Mouse (Mus musculus) large intestine, adult 2 months (tissue): ENCODE results near the gene Fmnl3. TPM values are rescaled to one million over a fixed set of nuclear protein-coding genes. Genes with fewer than 3 reads are reported as not detected.
"Not testable (repeated sequence)": the region's sequence is repeated elsewhere in the genome, so short reads cannot be mapped to it uniquely, and the experiment has no call there.

Source experiments
- DNase-seq: peaks from one replicate; pipeline ENCODE4 v3.0.0-alpha.2; 2012; ENCODE audit warnings: low read depth, low spot score
- WGBS: fragments of 180-500 bp; shearing (Covaris S2); methylation state at CpG from one replicate; pipeline ENCODE4 v1.1.7; 2018; 5-methylcytosine and 5-hydroxymethylcytosine counted together
- polyA plus RNA-seq: library from polyadenylated mRNA; depleted of rRNA; stranded (reverse); fragments of >200 nt; gene quantifications from 2 replicates; pipeline ENCODE4 v1.2.3, GENCODE M21; 2012

The Fmnl3 gene
- polyA plus RNA-seq, 1 experiment: 6.9 TPM

DNA sequence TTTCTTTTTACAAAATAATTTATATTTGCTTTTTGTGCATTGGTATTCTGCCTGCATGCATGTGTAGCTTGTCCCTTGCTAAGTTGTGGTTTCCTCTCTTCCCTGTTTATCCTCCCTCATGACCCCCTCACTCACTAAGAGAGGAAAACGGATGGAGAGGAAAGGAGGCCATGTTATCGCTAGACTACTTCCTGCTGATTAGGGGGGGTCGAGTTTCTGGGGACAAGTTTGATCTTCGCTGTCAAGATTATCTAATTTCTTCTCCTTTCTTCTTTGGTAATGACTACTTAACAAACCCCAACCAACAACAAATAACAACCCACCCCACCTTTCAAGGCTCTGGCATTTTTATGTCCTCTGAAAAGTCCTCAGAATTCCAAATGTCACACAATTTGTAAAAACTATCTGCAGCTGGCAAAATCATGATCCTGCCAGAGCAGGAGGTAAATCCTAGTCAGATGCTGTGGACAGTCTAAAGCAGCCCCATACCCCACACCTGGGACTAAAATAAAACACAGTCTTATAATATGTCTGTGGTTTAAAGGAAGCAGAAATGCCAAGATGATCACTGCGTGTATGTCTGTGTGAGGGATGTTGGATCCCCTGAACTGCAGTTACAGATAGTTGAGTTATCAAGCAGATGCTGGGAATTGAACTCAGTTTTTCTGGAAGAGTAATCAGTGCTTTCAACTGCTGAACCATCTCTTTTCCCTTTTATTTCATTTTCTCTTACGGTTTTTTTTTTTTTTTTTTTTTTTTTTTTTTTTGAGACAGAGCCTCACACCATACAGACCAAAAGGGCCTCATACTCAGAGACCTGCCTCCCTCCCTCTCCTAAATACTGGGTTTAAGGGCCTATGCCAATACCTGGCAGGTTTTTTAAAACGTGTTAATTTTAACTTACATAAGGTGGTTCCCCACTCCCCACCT lies 20.5 kb upstream of the Fmnl3 start:
- no peak for DNase-seq
- WGBS: 66% methylated on average over 7 of the region's 7 CpGs

DNA sequence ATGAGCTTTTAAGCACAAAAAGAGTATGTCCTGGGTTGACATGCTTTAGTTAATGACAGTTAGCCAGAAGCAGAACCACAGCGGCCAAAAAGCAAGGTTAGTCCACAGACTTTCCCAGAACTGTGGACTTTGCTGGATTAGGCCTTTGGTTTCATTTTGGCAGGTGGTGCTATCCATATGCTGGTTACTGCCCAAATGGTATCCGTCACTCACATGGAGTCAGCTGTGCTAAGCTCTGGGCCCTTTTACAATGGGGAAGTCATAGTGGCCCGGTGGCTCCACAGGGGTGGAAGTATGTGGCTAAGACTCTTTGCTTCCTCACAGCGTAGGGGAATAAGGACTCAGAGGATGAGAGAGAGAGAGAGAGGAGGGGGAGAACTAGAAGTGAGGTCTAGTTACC lies 17.7 kb upstream of the Fmnl3 start:
- WGBS: 60% methylated on average over 4 of the region's 4 CpGs
- no peak for DNase-seq

DNA sequence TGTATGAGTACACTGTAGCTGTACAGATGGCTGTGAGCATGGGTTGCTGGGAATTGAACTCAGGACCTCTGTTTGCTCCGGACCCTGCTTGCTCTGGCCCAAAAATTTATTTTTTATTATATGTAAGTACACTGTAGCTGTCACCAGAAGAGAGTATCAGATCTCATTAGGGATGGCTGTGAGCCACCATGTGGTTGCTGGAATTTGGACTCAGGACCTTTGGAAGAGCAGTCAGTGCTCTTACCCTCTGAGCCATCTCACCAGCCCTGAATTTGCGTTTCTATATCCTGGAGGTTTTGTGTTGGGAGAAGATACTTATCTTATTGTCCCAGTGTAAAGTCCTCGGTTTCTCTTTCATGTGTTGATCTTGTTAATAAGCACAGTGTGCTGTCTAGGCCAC lies 16.5 kb upstream of the Fmnl3 start:
- no peak for DNase-seq
- WGBS: 60% methylated on average over 3 of the region's 3 CpGs

DNA sequence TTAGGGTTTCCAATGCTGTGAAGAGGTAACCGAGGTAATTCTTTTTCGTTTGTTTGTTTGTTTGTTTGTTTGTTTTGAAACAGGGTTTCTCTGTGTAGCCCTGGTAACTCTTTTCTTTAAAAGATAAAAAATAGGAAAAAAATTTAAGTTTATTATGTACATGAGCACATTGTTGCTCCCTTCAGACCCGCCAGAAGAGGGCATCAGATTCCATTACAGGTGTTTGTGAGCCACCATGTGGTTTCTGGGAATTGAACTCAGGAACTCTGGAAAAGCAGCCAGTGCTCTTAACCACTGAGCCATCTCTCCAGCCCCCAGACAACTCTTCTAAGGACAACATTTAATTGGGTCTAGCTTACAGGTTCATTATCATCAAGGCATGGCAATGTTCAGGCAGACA lies 15.8 kb upstream of the Fmnl3 start:
- 68% methylated on average over 3 of the region's 3 CpGs for WGBS
- DNase-seq: not testable (repeated sequence)

DNA sequence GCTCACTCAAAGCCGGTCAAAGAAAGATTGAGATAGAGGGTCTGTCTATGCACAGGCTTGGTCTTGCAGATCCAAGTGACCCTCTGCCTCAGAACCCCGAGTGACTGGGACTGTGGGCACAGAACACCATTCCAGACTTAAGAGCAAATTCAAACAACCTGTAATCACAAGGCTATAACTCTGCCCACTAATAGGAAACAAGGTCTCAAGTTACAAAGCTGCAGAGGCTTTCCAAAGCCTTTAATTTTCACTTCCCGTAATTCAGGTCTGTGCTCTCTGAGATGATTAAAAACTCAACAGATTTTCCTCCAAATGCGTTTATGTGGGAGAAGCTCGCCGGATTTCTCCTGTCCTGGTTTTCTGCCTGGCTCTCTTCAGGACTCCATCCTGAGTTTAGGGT lies 13.8 kb upstream of the Fmnl3 start:
- WGBS: 58% methylated on average over 6 of the region's 6 CpGs
- no peak for DNase-seq

DNA sequence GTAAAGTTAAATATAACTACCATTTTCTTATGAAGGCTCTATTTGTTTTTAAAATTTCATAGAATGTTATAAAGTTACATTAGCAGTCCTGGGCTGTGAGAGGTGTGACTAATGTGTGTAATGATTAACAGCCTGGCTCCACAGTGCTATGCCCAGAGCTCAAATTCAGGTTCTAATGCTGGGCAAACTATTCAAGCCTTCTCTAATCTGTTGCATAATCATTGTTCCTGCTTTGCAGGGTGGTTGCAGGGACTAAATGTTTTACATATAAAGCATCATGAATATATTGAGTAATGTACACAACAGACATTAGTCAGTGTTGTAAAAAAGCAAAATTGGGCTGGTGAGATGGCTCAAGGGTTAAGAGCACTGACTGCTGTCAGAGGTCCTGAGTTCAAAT lies 12.6 kb upstream of the Fmnl3 start:
- no peak for DNase-seq

DNA sequence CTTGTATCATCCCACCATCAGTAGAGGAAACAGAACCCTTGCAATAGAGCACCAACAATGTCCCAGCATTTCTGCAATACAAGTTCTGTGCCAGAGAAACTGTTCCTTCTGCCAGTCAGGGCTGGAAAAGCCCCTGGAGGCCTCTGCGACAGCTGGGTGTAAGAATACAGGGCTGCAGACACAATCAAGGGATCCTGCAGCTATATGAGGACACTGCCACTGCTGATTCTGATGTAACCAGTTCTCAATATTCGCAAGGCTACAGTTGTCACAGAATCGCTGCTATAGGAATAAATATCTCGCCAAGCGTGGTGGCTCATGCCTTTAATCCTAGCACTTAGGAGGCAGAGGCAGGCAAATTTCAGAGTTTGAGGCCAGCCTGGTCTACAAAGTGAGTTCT lies 6.0 kb upstream of the Fmnl3 start:
- no peak for DNase-seq
- WGBS: 93% methylated on average over 5 of the region's 5 CpGs

DNA sequence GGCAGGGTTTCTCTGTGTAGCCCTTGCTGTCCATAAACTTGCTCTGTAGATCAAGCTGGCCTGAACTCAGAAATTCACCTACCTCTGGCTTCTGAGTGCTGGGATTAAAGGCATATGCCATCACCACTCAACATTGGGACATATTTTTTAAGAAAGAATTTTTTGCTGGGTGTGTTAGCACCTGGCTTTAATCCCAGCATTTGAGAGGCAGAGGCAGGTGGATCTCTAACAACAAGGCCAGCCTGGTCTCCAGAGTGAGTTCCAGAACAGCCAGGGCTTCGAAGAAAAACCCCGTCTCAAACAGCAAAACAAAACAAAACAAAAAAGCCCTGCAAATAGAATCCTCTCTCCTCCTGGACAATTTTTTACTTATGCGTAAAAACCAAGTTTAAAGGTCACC lies 5.3 kb upstream of the Fmnl3 start:
- DNase-seq: no peak
- WGBS: 80% methylated on average over 3 of the region's 3 CpGs

DNA sequence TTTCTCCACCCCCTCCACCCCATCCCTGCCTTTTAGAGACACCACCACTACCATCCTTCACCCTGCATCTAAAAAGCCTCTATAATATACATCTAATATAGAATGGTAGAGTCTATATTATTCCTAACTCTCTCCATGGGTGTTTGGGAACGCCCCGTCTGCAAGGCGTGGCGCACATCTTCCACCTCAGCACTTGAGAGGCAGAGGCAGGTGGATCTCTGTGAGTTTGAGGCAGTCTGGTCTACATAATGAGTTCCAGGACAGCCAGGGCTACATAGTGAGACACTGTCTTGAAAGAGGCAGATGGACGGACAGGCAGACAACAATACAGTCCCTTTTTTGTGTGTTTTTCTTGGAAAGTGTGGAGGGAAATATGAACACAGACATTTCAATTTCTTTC lies 4.8 kb upstream of the Fmnl3 start:
- DNase-seq: no peak
- 89% methylated on average over 5 of the region's 5 CpGs for WGBS

DNA sequence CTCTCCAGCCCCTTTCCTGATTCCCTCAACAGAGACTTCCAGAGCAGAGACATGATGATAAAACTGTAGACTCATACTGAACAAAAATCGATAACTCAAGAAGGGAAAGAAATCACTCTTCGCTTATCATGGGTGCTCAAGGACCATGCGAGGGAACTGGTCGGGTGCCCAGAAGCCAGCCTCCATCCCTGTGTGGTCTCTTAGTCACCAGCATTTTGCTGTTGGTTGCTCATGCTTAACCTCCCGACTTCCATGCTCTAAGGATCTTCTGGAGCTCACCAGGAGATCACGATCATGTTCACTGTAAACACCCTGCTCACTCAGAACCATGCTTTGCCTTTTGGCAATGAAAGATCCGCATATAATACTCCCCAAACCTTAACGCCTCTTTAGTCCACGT lies 2.5 kb upstream of the Fmnl3 start:
- WGBS: 78% methylated on average over 9 of the region's 9 CpGs
- no peak for DNase-seq

DNA sequence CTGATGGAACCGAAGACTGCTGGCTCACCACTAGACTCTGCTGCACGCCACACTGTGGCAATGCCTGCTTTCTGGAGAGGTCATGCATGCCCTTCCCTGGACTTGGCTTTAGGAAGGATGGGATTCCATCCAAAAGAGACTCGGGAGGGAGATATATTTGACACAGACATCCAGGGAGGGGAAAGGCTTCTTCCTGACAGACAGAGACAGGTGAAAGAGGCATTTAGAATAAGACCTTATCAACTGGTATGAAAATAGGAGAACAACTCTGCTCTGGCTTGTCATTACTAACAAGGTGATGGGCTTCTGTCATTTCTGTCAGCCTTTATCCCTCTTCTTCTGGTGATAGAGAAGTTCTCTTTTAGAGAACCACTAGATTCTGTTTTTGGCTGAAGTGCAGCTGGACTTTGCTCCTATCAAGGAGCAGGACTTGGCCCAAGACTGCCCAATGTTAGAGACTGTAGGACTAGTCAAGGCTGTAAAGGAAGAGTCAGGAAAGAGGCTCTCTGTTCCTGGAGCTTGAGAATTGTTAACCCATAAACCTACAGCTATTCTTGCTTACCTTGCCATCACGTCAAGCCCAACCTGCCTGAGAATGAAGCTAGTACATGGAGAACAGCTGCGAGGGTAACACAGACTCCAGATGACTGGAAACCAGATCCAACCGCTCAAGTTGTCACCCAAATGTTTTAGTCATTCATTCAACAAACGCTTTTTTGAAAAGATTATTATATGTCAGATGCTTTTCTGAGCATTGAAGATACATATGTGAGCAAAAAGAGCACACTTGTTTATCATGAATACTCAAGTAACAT lies 1.5 kb upstream of the Fmnl3 start:
- 72% methylated on average over 7 of the region's 7 CpGs for WGBS
- no peak for DNase-seq

DNA sequence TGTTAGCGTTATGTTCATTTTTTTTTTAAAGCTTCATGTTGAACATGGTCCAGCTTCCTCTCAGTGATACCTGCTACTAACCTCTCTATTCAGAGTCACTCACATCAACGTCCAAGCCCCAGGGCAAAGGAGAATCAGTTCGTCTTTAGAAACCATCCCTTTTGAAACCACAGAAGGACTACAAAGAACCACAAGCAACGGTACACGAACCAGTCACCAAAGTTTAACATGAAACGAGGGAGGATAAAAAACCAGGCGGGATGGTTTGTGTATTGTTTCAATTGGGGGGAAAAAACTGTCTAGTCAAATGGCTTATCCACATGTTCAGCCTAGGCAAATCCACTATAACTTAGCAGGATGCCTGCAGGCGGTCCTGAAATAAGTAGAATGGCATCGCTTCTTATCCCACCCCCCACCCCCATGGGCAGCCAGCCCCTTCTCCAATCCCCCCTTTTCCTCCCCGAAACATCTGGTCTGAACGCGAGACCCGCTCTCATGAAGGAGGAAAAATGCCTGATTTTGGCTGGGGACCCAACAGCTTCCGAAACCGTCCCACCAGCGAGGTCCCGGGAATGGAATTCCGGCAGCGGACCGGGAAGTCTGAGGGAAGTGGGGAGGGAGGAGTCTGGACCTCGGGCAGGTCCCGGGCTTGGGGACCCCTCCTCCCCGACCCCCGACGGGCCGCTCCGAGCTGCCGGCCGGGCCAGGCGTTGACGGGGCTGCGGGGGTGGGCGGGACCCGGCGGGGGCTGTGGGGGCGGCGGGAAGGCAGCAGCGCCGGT lies 701 bp downstream of the Fmnl3 start:
- WGBS: 4% methylated on average over 39 of the region's 39 CpGs
- DNase-seq: no peak

DNA sequence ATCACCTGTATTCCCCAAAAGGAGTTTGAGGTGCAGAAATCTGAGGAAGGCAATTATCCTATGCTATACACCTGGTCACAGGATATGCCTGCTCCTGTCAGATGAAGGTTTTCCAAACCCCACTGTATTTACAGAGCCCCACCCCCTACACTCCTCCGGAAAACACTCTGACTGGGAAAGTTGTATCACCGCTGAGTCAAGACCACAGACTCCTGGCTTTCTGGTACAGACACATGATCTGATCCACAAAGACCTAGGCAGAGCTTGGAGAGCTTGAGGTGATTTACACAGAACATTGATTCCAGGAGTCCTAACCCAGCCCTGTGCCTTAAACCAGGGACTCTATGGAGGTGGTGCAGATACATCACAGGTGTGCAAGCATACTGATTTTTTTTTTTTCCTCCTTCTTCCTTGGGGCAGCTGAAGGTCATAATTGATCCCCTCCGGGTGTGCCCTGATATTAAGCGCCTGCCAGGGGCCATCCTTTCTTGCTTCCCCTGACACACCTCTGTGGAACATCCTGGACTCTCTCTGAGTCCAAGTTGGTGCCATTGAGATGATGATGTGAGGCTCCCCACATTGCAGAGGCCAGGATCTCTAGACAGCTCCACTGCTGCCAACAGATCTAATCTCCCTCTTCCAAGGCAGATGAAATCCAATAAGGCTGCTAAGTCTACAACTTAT lies 1.6 kb downstream of the Fmnl3 start:
- WGBS: 18% methylated on average over 4 of the region's 4 CpGs
- DNase-seq: no peak

DNA sequence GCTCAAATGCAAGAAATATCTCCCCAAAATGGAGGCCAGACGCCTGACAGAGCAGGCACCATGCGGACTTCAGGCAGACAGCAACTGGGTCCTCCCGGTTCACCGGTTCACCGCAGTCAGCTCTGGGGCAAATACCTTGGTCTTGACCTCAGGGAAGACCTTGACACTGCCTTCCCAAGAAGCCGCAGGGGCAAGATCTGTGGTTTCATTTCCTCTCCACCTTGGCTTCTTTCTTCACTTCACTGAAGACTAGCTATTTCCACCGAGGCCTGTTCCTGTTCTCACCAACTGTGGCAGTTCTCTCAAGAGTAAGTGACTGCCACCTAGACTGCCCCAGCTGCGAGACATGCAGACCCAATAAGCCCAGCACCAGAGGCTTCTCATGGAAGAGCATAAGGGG lies 5.4 kb downstream of the Fmnl3 start:
- DNase-seq: no peak
- WGBS: 76% methylated on average over 8 of the region's 8 CpGs

DNA sequence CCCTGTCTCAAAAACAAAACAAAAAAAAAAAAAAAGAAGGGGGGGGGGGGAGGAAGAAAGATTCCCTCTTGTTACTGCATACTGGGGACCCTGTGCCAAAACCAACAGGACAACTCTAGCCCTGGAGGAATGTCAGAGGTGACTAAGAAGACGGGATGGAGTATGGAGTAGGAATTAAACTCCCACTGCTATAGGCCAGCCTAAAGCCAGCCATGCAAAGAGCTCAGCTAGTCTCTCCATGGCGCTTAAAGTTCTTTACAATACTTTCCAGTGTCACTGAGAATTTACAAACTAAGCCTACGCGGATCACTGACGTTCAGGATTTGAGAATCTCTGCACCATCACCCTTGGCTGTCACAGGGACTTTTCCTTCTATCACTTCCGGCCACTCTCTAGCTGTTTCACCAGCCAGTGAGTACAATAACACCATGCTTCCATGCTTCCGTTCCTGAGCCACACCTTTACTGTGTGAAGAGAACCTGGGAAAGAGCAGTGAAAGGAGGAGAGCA lies 6.2 kb downstream of the Fmnl3 start:
- WGBS: 67% methylated on average over 7 of the region's 7 CpGs

DNA sequence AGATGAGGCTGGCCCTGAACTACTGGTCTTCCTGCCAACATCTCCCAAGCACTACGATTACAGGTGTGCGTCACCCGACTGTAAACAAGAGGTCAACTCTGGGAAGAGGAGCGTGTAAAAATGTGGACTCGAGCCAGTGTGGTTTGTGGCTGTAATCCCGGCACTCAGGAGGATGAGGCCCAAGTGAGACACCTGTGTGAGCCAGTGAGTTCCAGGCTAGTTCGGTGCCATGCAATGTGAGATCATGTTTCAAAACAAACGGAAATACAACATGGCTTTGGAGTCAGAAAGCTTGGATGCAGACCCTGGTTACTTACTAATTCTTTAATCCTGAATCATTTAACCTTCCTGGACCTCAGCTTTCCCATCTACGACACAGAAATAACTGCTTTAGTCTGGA lies 11.3 kb downstream of the Fmnl3 start:
- WGBS: 29% methylated on average over 9 of the region's 9 CpGs
- no peak for DNase-seq

More for the DNA sequence above, 6.2 kb downstream of the Fmnl3 start:
- no peak for DNase-seq

DNA sequence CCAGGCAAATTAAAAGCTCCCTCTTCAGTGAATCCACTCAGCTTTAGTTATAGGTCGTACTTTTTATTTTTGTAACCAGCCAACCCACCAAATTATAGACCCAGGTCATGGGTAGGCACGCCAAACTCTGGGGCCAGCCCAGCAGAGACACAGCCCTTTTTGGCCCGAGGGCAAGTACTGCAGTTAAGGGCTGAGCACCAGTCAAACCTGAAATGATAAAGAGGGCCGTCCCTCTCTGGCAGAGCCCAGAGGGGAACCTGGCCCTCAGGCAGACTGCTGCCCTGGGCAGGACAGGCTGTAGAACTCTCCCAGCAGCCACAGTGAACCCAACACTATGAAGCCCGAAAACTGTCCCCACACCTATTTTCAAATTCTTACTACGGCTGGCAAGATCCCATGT lies 13.8 kb downstream of the Fmnl3 start:
- 63% methylated on average over 6 of the region's 6 CpGs for WGBS

DNA sequence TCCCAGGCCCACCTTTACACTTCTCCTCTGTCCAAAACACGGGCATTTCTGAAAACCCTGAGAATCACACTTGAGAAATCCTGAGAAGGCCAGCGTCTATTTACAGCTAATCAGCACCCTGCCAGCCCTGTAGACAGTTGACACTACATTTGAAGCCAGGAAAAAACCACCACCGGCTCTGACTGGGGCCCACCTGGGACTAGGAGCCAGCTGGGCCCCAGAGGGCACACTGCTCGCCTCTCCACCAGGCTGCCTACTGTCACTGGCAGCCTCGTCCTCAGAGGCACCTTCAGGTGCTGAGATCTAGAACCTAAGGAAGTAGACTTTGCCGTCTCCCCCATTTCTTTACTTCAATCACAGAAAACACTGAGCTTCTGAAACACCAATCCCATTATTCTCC lies 14.6 kb downstream of the Fmnl3 start:
- WGBS: 80% methylated on average over 6 of the region's 6 CpGs
- DNase-seq: no peak

More for the DNA sequence above, 13.8 kb downstream of the Fmnl3 start:
- DNase-seq: no peak

DNA sequence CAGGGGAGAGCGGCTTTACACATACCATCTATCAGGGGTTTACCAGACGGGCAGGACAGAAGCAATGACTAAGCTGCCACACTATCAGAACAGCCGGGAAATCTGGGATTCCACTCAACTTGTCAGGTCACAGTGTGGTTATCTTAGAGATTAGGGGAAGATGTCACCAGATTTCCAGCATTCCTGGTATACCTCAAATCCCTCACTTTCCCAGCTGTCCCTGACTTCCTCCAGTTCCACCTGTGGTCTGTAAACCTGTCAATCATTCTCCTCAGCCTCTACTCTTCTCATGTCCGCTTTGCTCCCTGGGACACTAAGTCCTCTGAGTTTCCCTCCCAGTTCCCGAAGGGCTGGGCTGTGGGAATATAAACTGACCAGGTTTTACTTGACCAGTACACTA lies 18.0 kb downstream of the Fmnl3 start:
- WGBS: 86% methylated on average over 5 of the region's 5 CpGs
- no peak for DNase-seq
